Comparison of ENCODE assay signal across 12 mouse cellular contexts in the genomic region with DNA sequence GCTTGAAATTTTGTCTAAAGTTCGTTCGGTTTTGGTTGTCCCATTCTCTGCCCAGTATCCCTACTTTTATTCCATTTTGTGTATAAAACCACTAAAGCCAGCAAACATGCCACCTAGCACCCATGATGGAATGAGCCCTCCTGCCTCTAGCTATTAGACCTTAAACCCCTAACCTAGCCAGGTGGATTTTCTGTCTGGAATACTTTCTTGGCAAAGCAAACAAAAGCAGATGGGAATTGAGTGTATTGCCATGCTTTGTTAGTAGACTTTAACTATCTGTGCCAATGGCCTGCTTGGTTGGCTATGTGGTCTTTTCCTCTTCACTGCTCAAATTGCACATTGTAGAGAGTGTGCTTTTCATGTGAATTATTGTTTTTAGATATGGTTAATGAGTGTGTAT.
"Had no signal": no experiment of that assay in that cellular context is flagged by ENCODE, and none has a peak within 500 bp of the region (broad histone marks: within the 10 kb centered on the region; RNA-seq: fewer than 3 reads in every experiment).

No protein-coding gene starts in this region.

- DNase-seq: lung, adult 2 months; lung, postnatal 14 days; lung, postnatal 4 days; midbrain, embryonic 14.5 days; retina, postnatal 1 day; right cerebral cortex, adult 18-20 months; right cerebral cortex, postnatal 25 days; right cerebral cortex, postnatal 4 days; spleen, adult 18-20 months; thymus, adult 18-20 months; thymus, postnatal 14 days; thymus, postnatal 36 days had no signal
